Mouse (Mus musculus) heart, adult 2 months (tissue): ENCODE data around the gene Tec. TPM values are rescaled to one million over a fixed set of nuclear protein-coding genes. Genes with fewer than 3 reads are reported as not detected.

Experiments
- DNase-seq, 2 experiments: peaks; one replicate each; pipeline ENCODE4 v3.0.0; 2021
- H3K27ac ChIP-seq: fragments of 200-600 bp; 2 replicates; pipeline ENCODE4 v1.8.1; 2022
- H3K27me3 ChIP-seq: fragments of 200-500 bp; 2 replicates; pipeline ENCODE4 v1.6.1; 2012; ENCODE audit warnings: mild to moderate bottlenecking, low read length, inconsistent platforms, mixed read lengths; ENCODE audit not compliant: control insufficient read depth, insufficient read depth
- H3K36me3 ChIP-seq: fragments of 200-500 bp; 2 replicates; pipeline ENCODE4 v1.6.1; 2012; ENCODE audit warnings: low read length, inconsistent platforms; ENCODE audit not compliant: control insufficient read depth, insufficient read depth
- H3K4me1 ChIP-seq: fragments of 200-500 bp; 2 replicates; pipeline ENCODE4 v1.6.1; 2011; ENCODE audit warnings: low read length; ENCODE audit not compliant: control insufficient read depth, insufficient read depth
- H3K4me3 ChIP-seq: fragments of 200-600 bp; 2 replicates; pipeline ENCODE4 v1.8.1; 2022
- H3K79me2 ChIP-seq: fragments of 200-500 bp; replicated peaks from 2 replicates; pipeline ENCODE4 v1.6.1; 2012; ENCODE audit warnings: mild to moderate bottlenecking, inconsistent platforms, low read length, moderate library complexity, mixed read lengths; ENCODE audit not compliant: control insufficient read depth, insufficient read depth
- H3K9ac ChIP-seq: fragments of 200-500 bp; 2 replicates; pipeline ENCODE4 v1.6.1; 2012; ENCODE audit warnings: low read depth, mild to moderate bottlenecking, control low read depth, inconsistent platforms, low read length, mixed read lengths
- CTCF ChIP-seq: fragments of 200-600 bp; IDR thresholded peaks from 2 replicates; pipeline ENCODE4 v1.8.1; 2022; ENCODE audit warnings: antibody characterized with exemption, mild to moderate bottlenecking, moderate library complexity
- EP300 ChIP-seq: fragments of 200-500 bp; IDR thresholded peaks from 2 replicates; pipeline ENCODE4 v1.6.1; 2011; ENCODE audit warnings: low read depth, low read length, control low read depth; ENCODE audit not compliant: insufficient read depth
- POLR2A ChIP-seq: fragments of 200-500 bp; IDR thresholded peaks from 2 replicates; pipeline ENCODE4 v1.6.1; 2011; ENCODE audit warnings: mild to moderate bottlenecking, low read depth, low read length, control low read depth; ENCODE audit not compliant: insufficient read depth
- WGBS: fragments of 180-500 bp; shearing (Covaris S2); methylation state at CpG from one replicate; pipeline ENCODE4 v1.1.7; 2018; 5-methylcytosine and 5-hydroxymethylcytosine counted together
- intact Hi-C: fragments of 180-260 bp; cut with DNase I; formaldehyde crosslinking; loops from one replicate; pipeline ENCODE4 v1.15.1; 2025
- polyA plus RNA-seq: library from polyadenylated mRNA; depleted of rRNA; stranded (reverse); fragments of >200 nt; gene quantifications from 2 replicates; pipeline ENCODE4 v1.2.3, GENCODE M21; 2012
- total RNA-seq, 2 experiments: library from RNA; stranded (reverse); gene quantifications; 2 replicates each; pipeline ENCODE4 v1.2.3; 2021

Tec gene
- total and polyA plus RNA-seq, 3 experiments, result 5.7 to 13.8 (median 12.8) TPM

DNA sequence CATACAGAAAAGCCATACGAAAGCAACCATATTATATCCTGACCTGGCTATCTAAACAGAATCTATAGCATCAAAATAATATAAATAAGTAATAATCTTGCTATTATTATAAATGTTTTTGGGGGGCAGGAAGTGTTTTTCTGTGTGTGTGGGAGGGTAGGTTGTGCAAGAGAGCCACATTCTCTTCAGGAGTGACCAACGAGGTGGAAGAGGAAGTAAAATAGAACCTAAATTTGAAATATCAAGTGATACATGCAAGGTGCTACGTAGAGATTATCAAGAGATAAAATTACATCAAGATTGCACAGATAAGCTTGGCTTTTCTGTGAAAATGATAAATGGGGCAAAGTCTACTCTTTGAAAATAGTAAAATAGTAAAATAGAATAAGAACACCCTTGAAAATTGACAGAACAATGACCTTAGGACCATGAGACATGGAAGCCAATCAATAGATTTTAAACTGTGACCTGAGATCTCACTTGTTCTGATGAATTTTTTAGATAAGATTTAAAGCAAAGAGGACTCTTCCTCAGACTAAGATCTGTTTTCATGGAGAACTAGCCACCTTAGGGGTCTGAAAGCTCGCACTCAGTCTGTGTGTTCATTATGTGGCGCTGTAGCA lies 37.2 kb downstream of the Tec start:
- H3K27me3 ChIP-seq, result no peaks in the 10 kb centered on the region
- peaks cover 3% of the 10 kb centered on the region for H3K4me1 ChIP-seq
- no peak overlapping the region for H3K9ac ChIP-seq
- no peak for TF ChIP-seq POLR2A
- no peak for TF ChIP-seq CTCF
- TF ChIP-seq EP300, result no peak
- H3K36me3 ChIP-seq, result no peaks in the 10 kb centered on the region
- H3K4me3 ChIP-seq, result no peak overlapping the region
- 84% methylated on average over 5 of the region's 5 CpGs for WGBS
- no peaks in the 10 kb centered on the region; the same call in 1 of the 2 replicates for H3K79me2 ChIP-seq
- intact Hi-C loops, result no loop called here
- no peak overlapping the region for H3K27ac ChIP-seq
- no peak for DNase-seq

DNA sequence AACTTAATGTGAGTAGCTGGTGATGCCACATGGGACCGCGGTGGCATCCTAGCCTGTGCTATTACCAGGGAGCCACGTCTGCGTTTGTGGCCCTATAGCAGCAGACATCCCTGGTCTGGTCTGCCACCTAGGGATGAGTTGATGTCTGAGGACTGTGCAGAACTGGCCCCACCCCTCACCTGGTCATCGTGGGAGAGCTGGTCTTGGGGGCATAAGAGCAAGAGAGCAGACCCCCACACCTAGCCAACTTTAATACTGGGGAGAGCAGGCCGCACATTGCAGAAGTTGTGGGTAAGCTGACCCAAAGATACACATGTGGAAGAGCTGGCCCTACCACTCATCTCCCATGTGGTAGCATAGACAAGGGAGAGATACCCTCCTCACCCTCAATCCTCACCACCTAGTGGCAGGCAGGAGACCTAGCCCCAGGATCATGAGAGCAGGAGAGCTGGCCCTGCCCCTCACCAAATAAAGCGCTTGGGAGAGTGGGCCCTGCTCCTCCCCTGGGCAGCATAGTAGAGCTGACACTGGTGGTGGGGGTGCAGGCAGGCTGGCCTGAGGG lies 38.7 kb downstream of the Tec start:
- intact Hi-C loops, result no loop called here
- Histone ChIP-seq H3K9ac (no peak overlapping the region), H3K4me3 (no peak overlapping the region), H3K27me3 (no peaks in the 10 kb centered on the region), H3K4me1 (peaks cover 3% of the 10 kb centered on the region), H3K36me3 (no peaks in the 10 kb centered on the region), H3K79me2 (no peaks in the 10 kb centered on the region; the same call in 1 of the 2 replicates), H3K27ac (no peak overlapping the region)
- 90% methylated on average over 7 of the region's 7 CpGs for WGBS
- DNase-seq, result no peak
- no peak for TF ChIP-seq CTCF
- no peak for TF ChIP-seq EP300
- no peak for TF ChIP-seq POLR2A

DNA sequence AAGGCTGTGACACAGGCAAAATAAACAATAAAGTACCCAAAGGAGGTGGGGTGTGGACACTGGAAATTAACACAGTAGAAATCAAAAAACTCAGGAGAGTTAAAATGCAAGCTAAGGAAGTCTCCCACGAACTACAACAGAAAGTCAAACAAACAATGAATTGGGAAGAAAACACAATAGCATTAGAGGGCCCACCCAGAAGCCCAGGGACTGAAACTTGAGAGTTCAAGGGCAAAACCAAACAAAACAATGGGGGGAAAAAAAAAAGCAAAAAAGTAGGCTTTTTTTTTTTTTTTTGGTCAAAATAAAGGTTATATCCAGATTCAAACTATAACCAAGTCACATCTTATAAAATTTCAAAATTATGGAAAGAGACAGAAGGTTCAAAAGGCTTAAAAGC lies 39.9 kb downstream of the Tec start:
- Histone ChIP-seq H3K4me3 (no peak overlapping the region), H3K36me3 (no peaks in the 10 kb centered on the region), H3K27me3 (no peaks in the 10 kb centered on the region), H3K27ac (no peak overlapping the region), H3K4me1 (peaks cover 2% of the 10 kb centered on the region), H3K9ac (no peak overlapping the region), H3K79me2 (no peaks in the 10 kb centered on the region; the same call in 1 of the 2 replicates)
- intact Hi-C loops, result no loop called here
- WGBS, result 40% methylated on average over 1 of the region's 1 CpGs
- DNase-seq, result no peak
- TF ChIP-seq EP300 (no peak), CTCF (no peak), POLR2A (no peak)

DNA sequence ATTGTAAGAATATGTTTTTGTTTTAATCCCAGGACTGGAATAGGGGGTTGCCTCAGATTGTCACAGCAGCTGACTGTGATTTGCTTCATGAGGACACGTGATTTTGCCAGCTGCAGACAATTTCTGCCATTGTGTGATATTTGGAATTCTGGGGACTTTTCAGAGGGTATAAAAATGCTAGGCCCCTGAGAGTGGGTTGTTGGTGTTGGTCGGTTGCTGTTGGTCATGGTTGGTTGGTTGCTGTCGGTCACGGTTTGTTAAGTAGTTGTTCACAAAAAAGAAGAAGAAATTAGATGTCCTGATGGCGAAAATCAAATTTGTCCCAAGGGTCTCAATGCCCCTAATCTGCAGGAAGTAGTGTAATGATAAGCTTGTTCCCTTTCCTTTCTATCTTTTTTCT lies 40.8 kb downstream of the Tec start:
- 78% methylated on average over 5 of the region's 5 CpGs for WGBS
- no peak for DNase-seq
- Histone ChIP-seq H3K79me2 (no peaks in the 10 kb centered on the region; the same call in 1 of the 2 replicates), H3K36me3 (no peaks in the 10 kb centered on the region), H3K9ac (no peak overlapping the region), H3K27me3 (no peaks in the 10 kb centered on the region), H3K4me3 (no peak overlapping the region), H3K4me1 (peaks cover 2% of the 10 kb centered on the region), H3K27ac (no peak overlapping the region)
- intact Hi-C loops, result no loop called here
- TF ChIP-seq EP300, result no peak
- no peak for TF ChIP-seq POLR2A
- no peak for TF ChIP-seq CTCF

DNA sequence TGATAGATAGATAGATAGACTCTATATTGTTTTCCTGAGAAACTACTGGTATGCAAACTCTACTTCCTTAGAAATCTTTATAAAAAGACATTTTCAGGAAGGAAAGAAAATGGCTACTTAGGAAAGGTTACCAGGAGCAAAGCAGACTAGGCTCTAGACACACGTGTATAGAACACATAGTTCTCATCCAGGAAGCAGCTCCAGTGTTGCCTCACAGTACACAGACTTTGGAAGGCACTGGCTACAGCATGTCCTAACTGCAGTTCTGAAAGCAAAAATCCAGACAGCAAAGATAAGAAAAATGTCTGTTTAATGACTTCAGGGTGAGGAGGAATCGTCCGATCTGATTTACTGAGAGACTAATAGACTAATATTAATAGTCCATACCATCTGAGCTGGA lies 41.8 kb downstream of the Tec start:
- peaks cover 2% of the 10 kb centered on the region for H3K4me1 ChIP-seq
- TF ChIP-seq EP300 (no peak), CTCF (no peak), POLR2A (no peak)

DNA sequence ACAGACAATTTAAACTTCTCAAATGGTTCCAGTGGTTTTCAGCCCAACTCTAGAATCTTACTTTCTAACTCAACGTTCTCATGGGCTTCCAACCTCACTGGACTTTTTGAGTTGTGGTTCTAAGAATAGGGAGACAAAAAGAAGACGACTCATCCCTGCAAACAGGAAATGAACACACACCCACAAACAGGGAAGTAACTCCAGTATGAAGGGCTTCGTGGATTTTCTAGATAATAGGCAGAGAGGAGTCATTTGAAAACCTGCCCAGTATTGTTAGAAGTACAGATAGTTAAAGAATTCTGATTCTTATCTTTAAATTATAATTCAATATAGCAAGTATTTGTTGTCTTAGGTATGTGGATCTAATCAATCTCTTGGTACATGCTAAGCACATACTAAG lies 47.6 kb downstream of the Tec start:
- intact Hi-C loops, result no loop called here
- DNase-seq, result no peak
- Histone ChIP-seq H3K27ac (no peak overlapping the region), H3K79me2 (peaks cover 2% of the 10 kb centered on the region; the same call in 1 of the 2 replicates), H3K4me3 (no peak overlapping the region), H3K4me1 (peaks cover 4% of the 10 kb centered on the region; the same call in 1 of the 2 replicates), H3K9ac (no peak overlapping the region), H3K36me3 (no peaks in the 10 kb centered on the region), H3K27me3 (no peaks in the 10 kb centered on the region)
- 40% methylated on average over 3 of the region's 3 CpGs for WGBS
- TF ChIP-seq POLR2A (no peak), CTCF (no peak)

More for the DNA sequence above, 41.8 kb downstream of the Tec start:
- H3K4me3 ChIP-seq, result no peak overlapping the region
- H3K27ac ChIP-seq, result no peak overlapping the region
- no peaks in the 10 kb centered on the region for H3K36me3 ChIP-seq
- no peaks in the 10 kb centered on the region; the same call in 1 of the 2 replicates for H3K79me2 ChIP-seq
- intact Hi-C loops, result no loop called here
- 36% methylated on average over 3 of the region's 3 CpGs for WGBS
- no peaks in the 10 kb centered on the region for H3K27me3 ChIP-seq
- no peak for DNase-seq
- no peak overlapping the region for H3K9ac ChIP-seq
